Mouse (Mus musculus): ENCODE measurements around the gene Fam129b.

The Fam129b gene

DNA sequence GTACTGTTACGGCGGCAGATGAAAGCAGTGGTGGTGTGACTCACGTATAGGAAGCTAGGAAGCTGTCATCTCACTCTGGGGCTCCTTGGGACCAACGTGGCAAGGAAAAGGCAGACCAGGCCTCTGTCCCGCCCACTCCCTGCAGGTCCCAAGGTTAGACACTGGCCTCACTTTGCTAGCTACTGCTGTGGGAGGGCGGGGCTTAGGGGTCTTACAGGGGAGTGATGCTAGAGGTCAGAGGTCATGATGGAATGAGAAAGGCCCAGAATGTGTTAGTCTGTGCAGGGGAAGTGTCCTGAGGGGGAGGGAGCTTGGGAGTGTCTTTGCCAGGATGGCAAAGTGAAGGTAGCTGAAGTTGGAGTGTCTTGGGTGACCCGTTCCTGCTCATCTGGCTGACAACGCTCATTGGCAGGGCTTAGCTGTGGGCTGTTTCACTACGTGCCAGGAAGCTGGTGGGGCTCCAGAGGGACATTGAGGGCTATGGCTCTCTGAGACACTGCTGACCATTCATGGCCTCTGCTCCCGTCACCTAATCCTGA lies 48.5 kb downstream of the Fam129b start:
- DNase-seq (ENCODE audit: low read depth, low spot score), result no peak

DNA sequence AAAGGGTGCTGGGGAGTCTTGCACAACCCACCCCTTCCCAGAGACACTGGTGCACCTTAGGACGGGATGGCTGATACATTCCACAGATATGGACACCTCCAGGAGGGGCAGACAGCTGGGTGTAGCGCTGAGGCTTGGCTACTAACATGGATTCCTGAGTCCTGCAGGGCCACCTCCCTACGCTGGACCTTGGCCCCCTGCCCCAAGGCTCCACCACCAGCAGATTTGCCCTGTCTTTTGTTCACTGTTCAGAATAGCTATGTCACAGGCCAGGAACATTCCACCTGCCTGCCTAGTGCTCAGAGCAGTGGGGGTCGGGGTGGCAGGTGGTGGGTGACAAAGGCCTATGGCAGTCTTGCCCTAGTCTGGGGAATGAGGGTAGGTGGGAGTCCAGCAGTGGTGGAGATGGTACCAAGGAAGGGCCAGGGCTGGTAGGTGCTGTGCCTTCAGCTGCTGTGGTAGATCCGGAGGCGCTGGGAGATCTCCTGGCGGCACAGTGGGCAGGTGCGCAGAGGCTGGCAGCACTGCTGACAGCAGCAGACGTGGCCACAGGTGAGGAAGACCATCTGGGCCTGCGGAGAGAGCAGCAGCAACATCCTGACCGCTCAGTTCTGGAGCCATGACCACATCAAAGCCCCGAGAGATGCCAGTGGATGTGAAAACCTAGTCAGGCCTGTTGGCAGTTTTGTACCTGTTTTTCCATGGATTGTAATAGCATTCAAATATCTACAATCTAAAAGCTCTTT lies 50.6 kb downstream of the Fam129b start:
- DNase-seq (ENCODE audit: low read depth, low spot score), result no peak

DNA sequence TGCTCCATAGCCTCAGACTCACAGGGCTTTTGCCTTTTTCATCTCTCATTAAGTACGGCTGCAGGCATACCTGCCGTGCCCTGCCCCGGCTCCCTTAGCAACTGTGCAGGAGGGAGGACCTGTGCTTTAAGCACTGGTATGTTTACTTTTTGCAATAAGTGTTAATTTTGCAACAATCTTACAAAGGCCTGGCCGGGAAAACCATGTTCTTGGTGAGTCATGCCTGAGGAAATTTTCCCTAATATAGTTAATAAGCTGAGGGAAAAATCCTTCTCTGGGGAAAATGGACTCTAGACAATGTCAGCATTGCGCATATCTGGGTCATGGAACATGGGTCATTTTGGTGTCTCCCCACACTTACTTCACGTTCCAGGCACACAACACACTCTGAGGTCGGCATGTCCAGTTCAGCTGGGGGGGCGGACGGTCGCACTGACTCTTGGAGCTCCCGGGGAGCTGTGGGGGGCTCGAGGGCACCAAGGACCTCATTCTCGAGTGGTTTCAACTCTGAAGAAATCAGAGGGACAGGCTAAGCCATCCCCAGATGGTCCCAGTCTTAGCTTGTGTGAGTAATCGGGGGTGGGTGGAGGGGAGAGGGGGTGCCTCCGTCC lies 51.8 kb downstream of the Fam129b start:
- no peak for DNase-seq (ENCODE audit: low read depth, low spot score)

DNA sequence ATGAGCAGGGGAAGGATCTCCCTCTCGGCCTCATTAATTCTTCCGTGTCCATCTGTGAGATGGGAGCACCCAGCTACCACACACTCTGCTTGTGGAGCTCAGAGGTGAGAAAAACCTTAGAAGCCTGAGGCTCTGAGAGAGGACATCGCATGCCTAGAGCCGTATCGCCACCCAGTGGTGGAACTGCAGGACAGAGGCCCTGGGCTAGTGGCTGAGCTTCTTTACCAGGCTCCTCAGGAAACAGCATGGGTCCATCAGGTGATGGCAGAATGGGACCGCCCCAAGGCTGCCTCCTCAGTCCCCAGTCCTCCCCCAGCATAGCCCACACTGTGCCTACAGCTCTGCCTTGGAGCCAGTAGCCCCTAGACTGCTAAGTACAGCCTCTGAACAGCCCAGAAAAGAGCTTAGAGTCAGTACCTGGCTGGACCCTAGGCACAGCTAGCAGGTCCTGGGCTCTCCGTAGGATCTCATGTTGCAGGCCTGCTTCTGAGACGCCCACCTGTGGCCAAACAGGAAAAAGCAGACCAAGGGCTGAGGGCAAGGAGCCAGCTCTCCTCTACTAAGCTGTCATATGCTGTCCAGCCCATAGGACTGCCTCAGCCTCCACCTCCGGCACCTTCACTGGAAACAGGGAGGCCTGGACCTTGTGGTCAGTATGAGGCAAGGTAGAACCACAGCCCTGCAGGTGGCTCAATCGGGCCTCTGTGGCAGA lies 52.5 kb downstream of the Fam129b start:
- DNase-seq (ENCODE audit: low read depth, low spot score), result peak; percentile 48

DNA sequence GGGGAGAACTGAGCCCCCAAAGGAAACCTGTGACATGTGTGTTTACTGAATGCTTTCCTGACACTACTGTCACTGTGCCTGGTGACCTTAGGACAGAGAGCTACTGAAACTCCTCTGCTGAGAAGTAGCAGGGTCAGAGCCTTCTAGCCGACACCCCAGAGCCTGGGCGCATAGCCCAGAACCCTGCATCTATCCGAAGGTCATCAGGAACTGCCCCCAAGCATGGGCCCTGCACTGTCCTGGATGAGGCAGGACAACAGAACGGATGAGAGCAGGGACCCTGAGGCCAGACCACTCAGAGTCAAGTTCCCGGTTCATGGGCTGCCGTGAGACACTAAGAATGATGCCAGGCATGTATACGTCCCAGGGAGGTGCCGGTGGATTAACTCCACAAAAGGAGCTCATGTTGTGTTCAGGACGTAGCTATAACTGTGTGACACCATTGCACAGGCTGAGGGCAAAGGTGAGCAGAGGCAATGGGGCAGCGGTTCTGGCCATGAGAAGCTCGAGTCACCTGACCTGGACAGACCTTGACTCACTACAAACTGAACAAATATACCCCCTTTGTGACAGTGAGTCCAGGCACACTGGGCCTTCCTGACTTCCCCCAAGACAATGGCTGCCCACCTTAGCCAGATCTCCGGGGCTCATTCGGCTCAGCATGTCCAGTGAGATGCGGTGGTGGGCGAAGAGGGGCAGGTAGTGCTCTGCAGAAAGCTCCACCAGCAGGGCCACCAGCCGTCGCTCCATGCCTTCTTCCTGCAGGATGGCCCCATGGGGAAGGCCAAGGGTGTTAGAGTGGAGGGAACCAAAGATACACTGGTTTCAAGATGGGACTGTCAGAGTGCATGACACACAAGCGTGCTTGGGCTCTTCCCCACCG lies 53.3 kb downstream of the Fam129b start:
- no peak for DNase-seq (ENCODE audit: low read depth, low spot score)

DNA sequence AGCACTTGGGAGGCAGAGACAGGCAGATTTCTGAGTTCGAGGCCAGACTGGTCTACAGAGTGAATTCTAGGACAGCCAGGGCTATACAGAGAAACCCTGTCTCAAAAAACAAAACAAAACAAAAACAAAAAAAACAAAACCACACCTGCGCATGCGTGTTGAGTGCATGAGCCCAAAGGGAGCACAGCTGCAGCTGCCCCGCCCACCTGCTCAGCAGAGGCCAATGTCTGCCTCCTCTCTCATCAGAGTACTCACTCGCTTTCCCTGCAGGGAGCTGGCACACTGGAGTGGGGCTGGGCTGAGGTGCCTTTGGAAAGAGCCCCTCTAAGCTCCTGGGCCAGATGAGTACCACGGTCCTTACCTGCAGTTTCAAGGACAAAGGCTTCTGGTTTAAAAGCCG lies 55.8 kb downstream of the Fam129b start:
- DNase-seq (ENCODE audit: low read depth, low spot score), result no peak

DNA sequence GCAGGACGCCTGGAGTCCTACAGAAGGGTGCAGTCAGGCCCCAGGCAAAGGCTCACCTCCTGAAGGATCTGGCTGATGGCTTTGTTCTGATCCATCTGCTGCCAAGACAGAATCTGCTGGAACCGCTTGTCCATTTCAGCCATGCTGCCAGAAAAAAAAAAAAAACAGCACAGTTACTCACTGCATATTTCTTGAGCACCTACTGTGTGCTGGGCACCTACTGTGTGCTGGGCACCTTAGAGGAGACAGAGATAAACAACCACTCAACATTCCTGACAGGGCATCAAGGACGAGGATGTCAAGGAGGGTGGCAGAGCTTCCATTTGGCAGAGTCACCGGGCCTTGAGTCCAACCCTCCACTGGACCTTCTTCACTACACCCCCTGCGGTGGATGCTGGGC lies 62.8 kb downstream of the Fam129b start:
- DNase-seq (ENCODE audit: low read depth, low spot score), result no peak

DNA sequence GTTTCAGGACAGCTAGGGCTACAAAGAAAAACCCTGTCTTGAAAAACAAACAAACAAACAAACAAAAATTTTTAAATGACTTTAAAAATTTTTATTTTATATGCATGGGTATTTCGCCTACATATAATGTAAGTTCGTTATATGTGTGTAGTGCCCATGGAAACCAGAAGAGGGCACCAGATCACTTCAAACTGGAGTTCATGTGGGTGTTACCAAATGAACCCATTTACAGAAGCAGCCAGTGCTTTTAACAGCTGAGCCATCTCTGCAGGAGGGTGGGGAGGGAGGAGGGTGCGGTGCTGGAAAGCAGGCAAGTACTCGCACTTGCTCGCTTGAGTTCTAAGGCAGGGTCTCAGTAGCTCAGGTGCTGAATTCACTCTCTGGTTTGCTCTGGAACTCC lies 63.5 kb downstream of the Fam129b start:
- no peak for DNase-seq (ENCODE audit: low read depth, low spot score)

DNA sequence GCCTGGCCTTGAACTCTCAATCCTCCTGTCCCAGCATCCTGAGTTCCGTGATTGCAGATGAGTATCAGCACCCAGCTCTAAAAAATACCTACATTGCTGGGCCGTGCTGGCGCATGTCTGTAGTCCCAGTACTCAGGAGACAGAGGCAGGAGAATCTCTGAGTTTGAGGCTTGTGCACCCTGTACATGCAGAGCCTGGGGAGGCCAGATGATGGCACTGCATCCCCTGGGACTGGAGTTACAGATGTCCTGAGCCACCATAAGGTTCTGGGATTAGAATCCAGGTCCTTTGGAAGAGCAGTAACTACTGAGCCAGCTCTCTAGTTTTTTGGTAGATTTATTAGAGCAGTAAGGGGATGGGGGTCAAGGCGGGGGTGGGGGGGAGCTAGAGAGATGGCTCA lies 64.6 kb downstream of the Fam129b start:
- DNase-seq (ENCODE audit: low read depth, low spot score), result no peak

DNA sequence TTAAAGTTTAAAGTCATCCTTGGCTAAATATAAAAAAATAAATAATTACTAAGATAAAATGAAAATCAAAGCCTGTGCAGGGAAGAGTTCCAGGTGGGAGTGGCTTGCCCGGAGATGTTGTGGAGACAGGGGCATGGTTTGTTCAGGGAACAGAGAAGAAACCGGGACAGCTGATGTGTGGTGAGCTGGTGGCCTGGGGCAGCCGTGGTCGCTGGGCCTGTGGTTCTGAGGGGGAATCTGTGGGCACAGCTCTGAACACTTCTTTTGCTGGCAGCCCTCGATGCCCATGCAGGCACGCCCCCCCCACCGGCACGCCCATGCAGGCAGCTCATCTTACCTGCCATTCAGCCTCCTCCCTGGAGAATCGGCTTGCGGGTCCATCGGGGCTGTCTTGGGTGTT lies 71.5 kb downstream of the Fam129b start:
- DNase-seq (ENCODE audit: low read depth, low spot score), result no peak

DNA sequence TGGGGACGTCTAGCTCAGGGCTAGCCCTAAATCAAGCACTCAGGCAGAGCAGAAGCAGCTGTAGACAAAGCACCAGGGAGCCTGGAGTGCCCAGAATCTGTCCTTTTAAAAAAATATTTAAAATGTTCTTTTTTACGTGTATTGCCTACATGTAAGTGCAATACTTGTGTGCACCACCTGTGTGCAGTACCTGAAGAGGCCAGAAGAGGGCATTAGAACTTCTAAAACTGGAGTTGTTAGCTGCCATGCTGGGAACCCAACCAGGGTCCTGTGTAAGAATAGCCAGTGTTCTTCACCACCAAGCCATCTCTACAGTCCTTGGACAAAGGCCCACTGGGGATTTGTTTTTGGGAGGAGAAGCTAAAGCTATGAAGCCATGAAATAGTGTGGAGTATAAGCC lies 78.7 kb downstream of the Fam129b start:
- no peak for DNase-seq (ENCODE audit: low read depth, low spot score)

DNA sequence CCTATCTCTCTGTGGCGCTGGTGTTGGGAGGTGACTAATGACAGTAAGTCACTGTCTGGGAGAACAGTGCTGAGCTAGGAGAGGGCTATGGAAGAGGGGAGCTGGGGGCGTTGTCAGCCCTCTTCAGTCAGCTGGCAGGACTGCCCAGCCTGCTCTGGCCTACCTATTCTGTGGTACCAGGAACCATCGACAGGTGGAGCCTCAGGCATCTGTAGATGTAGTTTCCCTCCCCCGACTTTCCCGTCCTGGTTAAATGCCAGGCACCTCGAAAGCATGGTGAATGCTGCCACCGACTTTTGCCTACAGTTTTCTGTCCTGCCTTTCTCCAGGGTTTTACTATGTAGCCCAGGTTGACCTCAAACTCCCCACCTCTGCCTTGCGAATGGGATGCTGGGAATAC lies 81.4 kb downstream of the Fam129b start:
- DNase-seq (ENCODE audit: low read depth, low spot score), result no peak

DNA sequence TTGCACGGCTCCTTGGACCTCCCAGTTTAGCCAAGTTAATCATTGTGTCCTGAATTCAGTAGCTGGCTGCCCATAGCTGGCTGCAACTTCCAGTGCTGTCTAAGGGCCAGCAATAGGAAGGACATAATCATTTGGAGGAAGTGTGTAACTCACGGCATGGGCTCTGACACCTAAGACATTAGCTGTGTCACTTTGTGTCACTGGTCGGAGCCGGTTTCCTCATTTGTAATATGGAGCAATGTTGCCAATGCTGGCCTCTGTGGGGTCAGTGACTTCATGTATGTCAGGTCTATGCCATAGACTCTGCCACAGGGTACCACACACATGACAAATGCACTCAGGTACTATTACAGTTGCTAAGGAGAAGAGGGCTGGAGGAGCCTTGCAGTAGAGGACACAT lies 84.4 kb downstream of the Fam129b start:
- DNase-seq (ENCODE audit: low read depth, low spot score), result no peak

DNA sequence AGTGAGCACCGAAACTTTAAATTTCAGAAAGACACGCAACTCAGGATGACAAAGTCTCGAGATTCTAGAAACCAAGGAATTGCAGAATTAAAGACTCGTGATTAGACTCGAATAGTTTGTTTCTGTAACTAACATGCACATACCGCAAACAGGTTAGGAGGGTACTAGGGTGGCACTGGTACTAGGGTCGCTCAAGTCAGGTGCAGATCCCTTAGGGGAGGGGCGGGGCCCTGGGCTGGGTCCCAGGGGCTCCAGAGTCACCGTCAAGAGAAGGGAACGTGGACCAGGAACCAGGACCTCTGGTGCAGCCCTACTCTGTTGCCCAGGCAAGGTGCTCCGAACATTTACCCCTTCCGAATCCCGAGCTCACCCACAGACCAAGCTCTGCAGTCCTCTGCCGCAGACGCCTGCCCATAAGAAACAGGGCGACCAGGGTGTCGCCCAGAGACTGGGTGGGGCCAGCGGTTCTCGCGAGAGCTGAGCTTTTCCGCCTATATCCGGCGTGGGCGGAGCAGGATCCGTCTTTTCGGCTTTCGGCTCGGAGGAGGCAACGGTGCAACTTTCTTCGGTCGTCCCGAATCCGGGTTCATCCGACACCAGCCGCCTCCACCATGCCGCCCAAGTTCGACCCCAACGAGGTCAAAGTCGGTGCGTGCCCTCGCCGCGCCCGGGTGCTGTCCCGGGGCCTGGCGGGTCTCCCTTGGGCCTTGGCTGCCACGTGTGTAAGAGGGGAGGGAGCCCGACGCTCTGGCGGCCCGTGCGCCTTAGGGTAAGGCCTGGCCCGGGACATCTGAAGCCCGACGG lies 85.5 kb downstream of the Fam129b start, which contains the start of the genes Rpl12 and Lrsam1:
Gene Rpl12, plus strand, starts transcription at position 368 of the 804 bp plus-strand sequence.
Gene Lrsam1, minus strand, starts transcription at position 423 of the 804 bp plus-strand sequence.
- DNase-seq (ENCODE audit: low read depth, low spot score), result peak; percentile 84

DNA sequence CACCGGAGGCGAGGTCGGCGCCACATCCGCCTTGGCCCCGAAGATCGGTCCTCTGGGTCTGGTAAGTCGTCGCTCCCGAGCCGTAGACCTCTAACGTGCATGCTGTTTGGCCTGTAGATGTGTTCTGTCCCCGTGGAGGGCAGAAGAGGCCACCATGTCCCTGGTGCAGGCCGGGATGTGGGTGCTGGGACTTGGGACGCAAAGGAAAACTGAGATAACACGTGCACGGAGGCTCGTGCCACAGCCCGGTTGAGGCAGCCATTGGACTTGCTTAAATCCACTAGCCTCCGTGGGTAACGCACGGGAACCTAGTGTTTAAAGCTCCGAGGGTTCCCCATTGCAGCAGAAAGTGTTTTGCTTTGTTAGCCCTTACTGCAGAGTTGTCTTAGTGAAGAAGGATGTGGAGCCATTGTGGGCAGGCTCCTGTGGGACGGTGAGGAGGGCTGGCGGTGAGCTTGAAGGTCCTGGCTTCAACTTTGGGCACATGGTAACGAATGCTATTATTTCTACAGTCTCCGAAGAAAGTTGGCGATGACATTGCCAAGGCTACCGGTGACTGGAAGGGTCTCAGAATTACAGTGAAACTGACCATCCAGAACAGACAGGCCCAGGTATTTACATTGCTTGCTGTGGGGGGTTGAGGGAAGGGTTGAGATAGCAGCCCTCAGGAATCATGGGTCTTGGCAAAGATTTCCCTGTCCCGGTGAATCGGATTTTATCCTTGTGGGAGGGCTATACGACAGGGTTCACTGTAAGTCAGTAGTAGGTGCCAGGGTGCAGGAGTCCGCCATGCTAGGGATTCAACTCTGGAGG lies 86.4 kb downstream of the Fam129b start:
- DNase-seq (ENCODE audit: low read depth, low spot score), result no peak

DNA sequence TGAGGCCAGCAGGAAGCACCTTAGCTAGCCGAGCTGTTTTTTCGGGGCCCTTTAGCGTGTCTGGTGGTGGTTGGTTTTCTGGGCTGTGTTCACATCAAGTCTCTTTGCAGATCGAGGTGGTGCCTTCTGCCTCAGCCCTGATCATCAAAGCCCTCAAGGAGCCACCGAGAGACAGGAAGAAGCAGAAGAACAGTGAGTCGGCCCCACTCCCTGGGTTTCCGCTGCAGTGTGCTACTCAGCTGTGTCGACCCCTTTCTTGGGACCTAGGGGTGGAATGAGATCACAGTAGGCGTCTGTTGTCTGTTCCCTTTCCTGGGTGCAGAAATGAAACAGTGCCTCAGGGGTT lies 86.9 kb downstream of the Fam129b start:
- no peak for DNase-seq (ENCODE audit: low read depth, low spot score)

DNA sequence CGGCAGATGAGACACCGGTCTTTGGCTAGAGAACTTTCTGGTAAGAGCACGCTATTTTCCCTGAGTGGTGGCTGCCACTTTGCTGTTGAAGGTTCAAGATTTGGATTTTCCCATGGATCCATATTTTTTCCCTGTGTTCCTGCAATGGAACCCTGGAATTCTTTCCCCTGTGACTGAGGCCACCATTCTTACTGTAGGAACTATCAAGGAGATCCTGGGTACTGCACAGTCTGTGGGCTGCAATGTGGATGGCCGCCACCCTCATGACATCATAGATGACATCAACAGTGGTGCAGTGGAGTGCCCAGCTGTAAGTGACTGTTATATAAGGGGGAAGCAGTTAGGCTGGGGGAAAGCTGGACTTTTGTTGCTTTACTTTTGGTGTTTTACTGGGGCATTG lies 87.6 kb downstream of the Fam129b start:
- DNase-seq (ENCODE audit: low read depth, low spot score), result no peak

DNA sequence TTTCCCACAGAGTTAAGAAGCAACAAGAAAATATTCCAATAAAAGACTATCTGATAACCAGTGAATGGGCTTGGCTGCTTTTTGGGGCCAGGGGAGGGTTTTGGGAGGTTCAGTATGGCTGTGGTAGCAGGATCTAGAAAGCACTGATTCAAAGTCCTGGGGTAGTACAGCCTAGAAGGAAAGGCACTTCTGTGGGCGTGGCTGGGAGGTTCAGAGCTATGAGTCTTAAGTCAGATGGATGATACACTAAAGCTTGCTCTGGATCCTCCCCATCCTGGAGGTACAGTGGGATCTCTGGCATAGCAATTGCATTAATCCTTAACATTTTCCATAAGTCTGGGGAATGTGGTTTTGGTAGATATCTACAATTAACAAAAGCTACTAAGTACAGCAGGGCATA lies 88.1 kb downstream of the Fam129b start:
- no peak for DNase-seq (ENCODE audit: low read depth, low spot score)

DNA sequence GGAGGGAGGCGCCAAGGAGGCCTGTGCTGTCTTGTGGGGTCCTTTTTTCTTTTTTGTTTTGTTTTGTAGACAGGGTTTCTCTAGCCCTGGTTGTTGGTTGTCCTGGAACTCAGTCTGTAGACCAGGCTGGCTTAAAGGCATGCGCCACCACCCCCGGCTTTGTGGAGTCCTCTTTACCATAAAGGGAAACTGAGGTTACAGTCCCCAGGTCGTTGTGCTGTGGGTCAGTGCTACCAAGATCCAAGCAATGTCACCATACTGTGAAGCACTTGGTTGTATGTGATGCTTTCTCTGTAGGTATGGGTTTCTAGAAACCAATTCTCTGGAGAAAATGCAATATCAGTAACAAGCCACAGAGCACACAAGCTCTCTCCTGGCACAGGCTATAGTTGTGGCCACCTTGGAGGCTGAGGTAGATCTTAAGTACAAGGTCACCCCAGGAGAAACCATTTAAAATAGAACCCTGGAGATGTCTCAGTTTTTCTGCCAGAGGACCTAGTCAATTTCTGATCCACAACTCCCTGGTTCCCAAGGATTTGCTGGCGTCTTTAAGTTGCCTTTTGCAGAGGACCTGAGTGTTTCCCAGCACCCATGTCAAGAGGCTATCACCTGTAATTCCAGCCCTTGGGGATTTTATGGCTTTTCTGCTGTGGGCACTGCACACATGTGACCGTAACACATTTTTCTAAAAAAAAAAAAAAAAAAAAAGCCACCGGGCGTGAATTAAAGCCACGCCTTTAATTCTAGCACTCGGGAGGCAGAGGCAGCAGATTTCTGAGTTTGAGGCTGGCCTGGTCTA lies 88.9 kb downstream of the Fam129b start:
- DNase-seq (ENCODE audit: low read depth, low spot score), result no peak
